Mouse (Mus musculus) heart, embryonic 11.5 days (tissue): ENCODE measurements around the gene Rock2. TPM values are rescaled to one million over a fixed set of nuclear protein-coding genes. Genes with fewer than 3 reads are reported as not detected.

ENCODE experiments used
- ATAC-seq: fragments of 200-750 bp; cut with Nextera tagmentation; replicated peaks from 2 replicates; pipeline ENCODE4 v1.8.0; 2017; ENCODE audit warnings: moderate library complexity; ENCODE audit not compliant: insufficient number of reproducible peaks, low FRiP score, low TSS enrichment
- H3K27ac ChIP-seq: fragments of 300-500 bp; sonication (generic); 2 replicates; pipeline ENCODE4 v1.5.1; 2014; ENCODE audit warnings: mild to moderate bottlenecking, low read depth, low read length
- H3K27me3 ChIP-seq: fragments of 300-500 bp; sonication (generic); 2 replicates; pipeline ENCODE4 v1.6.1; 2014; ENCODE audit warnings: mild to moderate bottlenecking, low read length, mixed read lengths; ENCODE audit not compliant: control insufficient read depth, insufficient read depth
- H3K36me3 ChIP-seq: fragments of 300-500 bp; sonication (generic); 2 replicates; pipeline ENCODE4 v1.6.1; 2014; ENCODE audit warnings: mild to moderate bottlenecking, low read length, moderate library complexity, mixed read lengths; ENCODE audit not compliant: control insufficient read depth, insufficient read depth
- H3K4me1 ChIP-seq: fragments of 300-500 bp; sonication (generic); 2 replicates; pipeline ENCODE4 v1.6.1; 2014; ENCODE audit warnings: low read length; ENCODE audit not compliant: control insufficient read depth, insufficient read depth
- H3K4me2 ChIP-seq: fragments of 300-500 bp; sonication (generic); 2 replicates; pipeline ENCODE4 v1.6.1; 2014; ENCODE audit warnings: mild to moderate bottlenecking, moderate library complexity
- H3K4me3 ChIP-seq: fragments of 300-500 bp; sonication (generic); 2 replicates; pipeline ENCODE4 v1.5.1; 2014; ENCODE audit warnings: low read depth, low read length
- H3K9ac ChIP-seq: fragments of 300-500 bp; sonication (generic); 2 replicates; pipeline ENCODE4 v1.6.1; 2014; ENCODE audit warnings: mild to moderate bottlenecking, low read depth, low read length, moderate library complexity
- H3K9me3 ChIP-seq: fragments of 300-500 bp; sonication (generic); replicated peaks from 2 replicates; pipeline ENCODE4 v1.6.1; 2016; ENCODE audit warnings: low read length; ENCODE audit not compliant: control insufficient read depth
- WGBS: fragments of 180-500 bp; shearing (Covaris S2); extraction: QIAGEN DNeasy Blood & Tissue Kit; methylation state at CpG from one replicate; pipeline ENCODE4 v1.1.7; 2014; ENCODE audit not compliant: insufficient replicate concordance; 5-methylcytosine and 5-hydroxymethylcytosine counted together
- polyA plus RNA-seq: library from polyadenylated mRNA; unstranded; fragments of >200 nt; fragmentation: Nextera tagmentation; extraction: Ambion mirVana; gene quantifications from 2 replicates; pipeline ENCODE4 v1.2.1, GENCODE M21; 2014

Gene Rock2
- polyA plus RNA-seq, 1 experiment from 2014 or later, result 22.2 TPM

- Histone ChIP-seq H3K4me1 (peaks cover 46% of the 10 kb centered on the region), H3K27me3 (no peaks in the 10 kb centered on the region), H3K36me3 (no peaks in the 10 kb centered on the region), H3K9me3 (no peaks in the 10 kb centered on the region), H3K4me3 (no peak overlapping the region), H3K27ac (no peak overlapping the region), H3K4me2 (no peak overlapping the region), H3K9ac (no peak overlapping the region)
- no peak for ATAC-seq
- 61% methylated on average over 4 of the region's 4 CpGs for WGBS
Observed at GRCm38 (mm10) chr12:16875269-16875668, 19.4 kb upstream of the Rock2 start.

- no peaks in the 10 kb centered on the region for H3K9me3 ChIP-seq
- H3K4me2 ChIP-seq, result no peak overlapping the region
- H3K27ac ChIP-seq, result no peak overlapping the region
- no peak overlapping the region for H3K4me3 ChIP-seq
- 62% methylated on average over 7 of the region's 7 CpGs for WGBS
- no peak overlapping the region for H3K9ac ChIP-seq
- no peaks in the 10 kb centered on the region for H3K36me3 ChIP-seq
- peaks cover 42% of the 10 kb centered on the region for H3K4me1 ChIP-seq
- ATAC-seq, result no peak
- no peaks in the 10 kb centered on the region for H3K27me3 ChIP-seq
Observed at GRCm38 (mm10) chr12:16875678-16876077, 19.0 kb upstream of the Rock2 start.

GRCm38 (mm10) chr12:16876667-16877066 is 18.0 kb upstream of the Rock2 start:
- 41% methylated on average over 3 of the region's 3 CpGs for WGBS

GRCm38 (mm10) chr12:16877141-16877540 is 17.6 kb upstream of the Rock2 start:
- 48% methylated on average over 5 of the region's 5 CpGs for WGBS
- Histone ChIP-seq H3K27ac (no peak overlapping the region; the same call in 1 of the 2 replicates), H3K4me2 (no peak overlapping the region), H3K9me3 (no peaks in the 10 kb centered on the region), H3K9ac (no peak overlapping the region), H3K4me3 (no peak overlapping the region), H3K27me3 (no peaks in the 10 kb centered on the region), H3K36me3 (no peaks in the 10 kb centered on the region), H3K4me1 (peaks cover 40% of the 10 kb centered on the region)
- ATAC-seq, result peak; percentile 31; the same call in 1 of the 2 replicates

More at GRCm38 (mm10) chr12:16876667-16877066, 18.0 kb upstream of the Rock2 start:
- H3K27ac ChIP-seq, result no peak overlapping the region; the same call in 1 of the 2 replicates
- ATAC-seq, result peak; percentile 10; the same call in 1 of the 2 replicates
- no peaks in the 10 kb centered on the region for H3K36me3 ChIP-seq
- H3K9me3 ChIP-seq, result no peaks in the 10 kb centered on the region
- no peaks in the 10 kb centered on the region for H3K27me3 ChIP-seq
- no peak overlapping the region for H3K4me3 ChIP-seq
- H3K4me1 ChIP-seq, result peaks cover 38% of the 10 kb centered on the region
- H3K4me2 ChIP-seq, result no peak overlapping the region
- no peak overlapping the region for H3K9ac ChIP-seq

- Histone ChIP-seq H3K27ac (no peak overlapping the region), H3K9me3 (no peaks in the 10 kb centered on the region)
- no peak for ATAC-seq
Observed at GRCm38 (mm10) chr12:16877679-16878078, 17.0 kb upstream of the Rock2 start.

GRCm38 (mm10) chr12:16879369-16879768 is 15.3 kb upstream of the Rock2 start:
- Histone ChIP-seq H3K4me3 (no peak overlapping the region), H3K9ac (no peak overlapping the region), H3K27ac (no peak overlapping the region), H3K4me2 (no peak overlapping the region), H3K27me3 (no peaks in the 10 kb centered on the region), H3K9me3 (no peaks in the 10 kb centered on the region), H3K4me1 (peaks cover 40% of the 10 kb centered on the region), H3K36me3 (no peaks in the 10 kb centered on the region)
- ATAC-seq, result no peak
- WGBS, result 82% methylated on average over 1 of the region's 1 CpGs

More at GRCm38 (mm10) chr12:16877679-16878078, 17.0 kb upstream of the Rock2 start:
- no peak overlapping the region for H3K9ac ChIP-seq
- H3K4me2 ChIP-seq, result no peak overlapping the region
- H3K36me3 ChIP-seq, result no peaks in the 10 kb centered on the region
- no peaks in the 10 kb centered on the region for H3K27me3 ChIP-seq
- H3K4me3 ChIP-seq, result no peak overlapping the region
- peaks cover 45% of the 10 kb centered on the region for H3K4me1 ChIP-seq
- WGBS, result 25% methylated on average over 1 of the region's 1 CpGs

- Histone ChIP-seq H3K27me3 (no peaks in the 10 kb centered on the region), H3K27ac (no peak overlapping the region), H3K4me2 (no peak overlapping the region), H3K9ac (no peak overlapping the region), H3K4me1 (peaks cover 36% of the 10 kb centered on the region), H3K36me3 (no peaks in the 10 kb centered on the region), H3K9me3 (no peaks in the 10 kb centered on the region), H3K4me3 (no peak overlapping the region)
- 75% methylated on average over 4 of the region's 4 CpGs for WGBS
- ATAC-seq, result no peak
Observed at GRCm38 (mm10) chr12:16880077-16880476, 14.6 kb upstream of the Rock2 start.

- Histone ChIP-seq H3K9ac (no peak overlapping the region), H3K27me3 (no peaks in the 10 kb centered on the region), H3K36me3 (no peaks in the 10 kb centered on the region), H3K27ac (no peak overlapping the region), H3K9me3 (no peaks in the 10 kb centered on the region), H3K4me2 (no peak overlapping the region), H3K4me1 (peaks cover 24% of the 10 kb centered on the region), H3K4me3 (no peak overlapping the region)
- WGBS, result 70% methylated on average over 3 of the region's 3 CpGs
- no peak for ATAC-seq
Observed at GRCm38 (mm10) chr12:16882442-16882841, 12.3 kb upstream of the Rock2 start.

GRCm38 (mm10) chr12:16883111-16883510 is 11.6 kb upstream of the Rock2 start:
- H3K27me3 ChIP-seq, result no peaks in the 10 kb centered on the region
- ATAC-seq, result no peak
- H3K36me3 ChIP-seq, result no peaks in the 10 kb centered on the region
- WGBS, result 50% methylated on average over 7 of the region's 7 CpGs
- H3K27ac ChIP-seq, result peak overlapping the region; percentile 35; the same call in 1 of the 2 replicates
- H3K9me3 ChIP-seq, result no peaks in the 10 kb centered on the region
- H3K4me1 ChIP-seq, result peaks cover 19% of the 10 kb centered on the region
- H3K4me2 ChIP-seq, result no peak overlapping the region
- H3K9ac ChIP-seq, result no peak overlapping the region
- H3K4me3 ChIP-seq, result no peak overlapping the region
